Mouse (Mus musculus): ENCODE data around the gene Coro6. TPM values are rescaled to one million over a fixed set of nuclear protein-coding genes. Genes with fewer than 3 reads are reported as not detected.

Gene Coro6
- polyA plus RNA-seq, 1 experiment from 2014 or later = 55.5 TPM

GRCm38 (mm10) chr11:77464684-77465083 lies 2.5 kb downstream of the Coro6 start:
- H3K4me3 ChIP-seq (ENCODE audit: control insufficient read depth in 1 of 2, insufficient read depth in 1 of 2, low read depth in 1 of 2, low read length in 2 of 2) = no peak overlapping the region

GRCm38 (mm10) chr11:77465111-77465510 lies 2.9 kb downstream of the Coro6 start:
- Histone ChIP-seq H3K4me1 (ENCODE audit: control insufficient read depth in 2 of 2, insufficient read depth in 2 of 2, low read length in 2 of 2) (peaks cover 39 to 57% of the 10 kb centered on the region in 2 experiments), H3K36me3 (ENCODE audit: control insufficient read depth, insufficient read depth, low read length) (peaks cover 20% of the 10 kb centered on the region), H3K9ac (ENCODE audit: low read length) (peak overlapping the region; percentile 5; the same call in 1 of the 2 replicates), H3K4me3 (ENCODE audit: control insufficient read depth in 1 of 2, insufficient read depth in 1 of 2, low read depth in 1 of 2, low read length in 2 of 2) (no peak overlapping the region), H3K27ac (replicated peaks in 1 of 2; ENCODE audit: control insufficient read depth in 1 of 2, insufficient read depth in 1 of 2, low read depth in 2 of 2, low read length in 2 of 2) (peak overlapping the region; percentile 72 to 96), H3K9me3 (ENCODE audit: control insufficient read depth, low read length) (no peaks in the 10 kb centered on the region), H3K4me2 (ENCODE audit: low read length) (peak overlapping the region; percentile 79; the same call in 1 of the 2 replicates), H3K27me3 (ENCODE audit: control insufficient read depth, insufficient read depth, low read length) (peaks cover 16% of the 10 kb centered on the region)
- 76% methylated on average over 3 of the region's 3 CpGs for WGBS
- ATAC-seq (ENCODE audit: insufficient number of reproducible peaks, insufficient read depth, low FRiP score, low read depth) = no peak

More at GRCm38 (mm10) chr11:77464684-77465083, 2.5 kb downstream of the Coro6 start:
- Histone ChIP-seq H3K27me3 (ENCODE audit: control insufficient read depth, insufficient read depth, low read length) (peaks cover 16% of the 10 kb centered on the region), H3K27ac (replicated peaks in 1 of 2; ENCODE audit: control insufficient read depth in 1 of 2, insufficient read depth in 1 of 2, low read depth in 2 of 2, low read length in 2 of 2) (peak overlapping the region; percentile 93 to 96), H3K9me3 (ENCODE audit: control insufficient read depth, low read length) (no peaks in the 10 kb centered on the region), H3K4me2 (ENCODE audit: low read length) (peak overlapping the region; percentile 79), H3K36me3 (ENCODE audit: control insufficient read depth, insufficient read depth, low read length) (peaks cover 15% of the 10 kb centered on the region; the same call in 1 of the 2 replicates), H3K4me1 (ENCODE audit: control insufficient read depth in 2 of 2, insufficient read depth in 2 of 2, low read length in 2 of 2) (peaks cover 39 to 57% of the 10 kb centered on the region in 2 experiments), H3K9ac (ENCODE audit: low read length) (peak overlapping the region; percentile 5; the same call in 1 of the 2 replicates)
- 16% methylated on average over 4 of the region's 4 CpGs for WGBS
- ATAC-seq (ENCODE audit: insufficient number of reproducible peaks, insufficient read depth, low FRiP score, low read depth) = peak; percentile 37; the same call in 1 of the 2 replicates

DNA sequence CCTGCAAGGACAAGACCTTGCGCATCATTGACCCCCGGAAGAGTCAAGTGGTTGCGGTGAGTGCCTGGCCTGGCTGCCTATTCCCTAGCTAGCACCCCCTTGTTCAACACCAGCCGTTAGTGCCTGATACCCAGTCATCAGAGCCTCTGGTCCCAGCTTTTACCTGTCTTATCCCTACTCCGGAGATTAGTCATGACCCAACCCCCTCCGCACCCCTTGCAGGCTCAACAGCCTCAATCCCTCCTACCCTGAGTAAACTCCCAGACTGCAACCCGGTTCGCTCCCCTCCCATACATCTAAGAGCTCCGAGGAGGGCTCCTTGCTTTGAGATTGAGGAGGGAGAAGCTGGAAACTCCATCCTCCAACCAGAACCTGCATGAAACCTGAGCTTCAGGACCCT lies 4.3 kb downstream of the Coro6 start:
- no peak overlapping the region for H3K4me2 ChIP-seq (ENCODE audit: low read length)
- 0 out of 2 replicates have a peak overlapping the region, but pooled peaks have one; percentile 34 for H3K9ac ChIP-seq (ENCODE audit: low read length)
- no peak overlapping the region for H3K27ac ChIP-seq (replicated peaks in 1 of 2; ENCODE audit: control insufficient read depth in 1 of 2, insufficient read depth in 1 of 2, low read depth in 2 of 2, low read length in 2 of 2)
- H3K36me3 ChIP-seq (ENCODE audit: control insufficient read depth, insufficient read depth, low read length) = peaks cover 26% of the 10 kb centered on the region
- H3K9me3 ChIP-seq (ENCODE audit: control insufficient read depth, low read length) = no peaks in the 10 kb centered on the region
- no peak for ATAC-seq (ENCODE audit: insufficient number of reproducible peaks, insufficient read depth, low FRiP score, low read depth)
- WGBS = 33% methylated on average over 9 of the region's 9 CpGs
- H3K27me3 ChIP-seq (ENCODE audit: control insufficient read depth, insufficient read depth, low read length) = peaks cover 16% of the 10 kb centered on the region
- H3K4me1 ChIP-seq (ENCODE audit: control insufficient read depth in 2 of 2, insufficient read depth in 2 of 2, low read length in 2 of 2) = peaks cover 39 to 51% of the 10 kb centered on the region in 2 experiments
- no peak overlapping the region for H3K4me3 ChIP-seq (ENCODE audit: control insufficient read depth in 1 of 2, insufficient read depth in 1 of 2, low read depth in 1 of 2, low read length in 2 of 2)

DNA sequence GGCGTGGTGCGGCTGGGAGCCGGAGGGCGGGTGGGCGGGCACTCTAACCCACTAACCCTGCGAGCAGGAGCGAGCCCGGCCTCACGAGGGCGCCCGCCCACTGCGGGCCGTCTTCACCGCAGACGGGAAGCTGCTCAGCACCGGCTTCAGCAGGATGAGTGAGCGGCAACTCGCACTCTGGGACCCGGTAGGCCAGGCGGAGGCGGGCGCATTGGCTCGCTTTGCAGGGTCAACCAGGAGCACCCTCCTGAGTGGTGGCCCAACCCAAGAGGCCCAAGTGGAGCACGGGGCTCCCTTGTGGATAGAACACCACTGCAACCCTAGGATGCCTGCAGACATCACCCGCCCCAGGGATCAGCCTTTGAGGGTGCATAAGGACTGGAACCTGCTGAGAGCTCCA lies 4.9 kb downstream of the Coro6 start:
- Histone ChIP-seq H3K4me2 (ENCODE audit: low read length) (0 out of 2 replicates have a peak overlapping the region, but pooled peaks have one; percentile 11), H3K4me1 (ENCODE audit: control insufficient read depth in 2 of 2, insufficient read depth in 2 of 2, low read length in 2 of 2) (peaks cover 39 to 47% of the 10 kb centered on the region in 2 experiments), H3K27ac (replicated peaks in 1 of 2; ENCODE audit: control insufficient read depth in 1 of 2, insufficient read depth in 1 of 2, low read depth in 2 of 2, low read length in 2 of 2) (no peak overlapping the region), H3K36me3 (ENCODE audit: control insufficient read depth, insufficient read depth, low read length) (peaks cover 32% of the 10 kb centered on the region), H3K27me3 (ENCODE audit: control insufficient read depth, insufficient read depth, low read length) (peaks cover 16% of the 10 kb centered on the region), H3K9me3 (ENCODE audit: control insufficient read depth, low read length) (no peaks in the 10 kb centered on the region), H3K4me3 (ENCODE audit: control insufficient read depth in 1 of 2, insufficient read depth in 1 of 2, low read depth in 1 of 2, low read length in 2 of 2) (no peak overlapping the region), H3K9ac (ENCODE audit: low read length) (no peak overlapping the region)
- 11% methylated on average over 25 of the region's 25 CpGs for WGBS
- ATAC-seq (ENCODE audit: insufficient number of reproducible peaks, insufficient read depth, low FRiP score, low read depth) = no peak

DNA sequence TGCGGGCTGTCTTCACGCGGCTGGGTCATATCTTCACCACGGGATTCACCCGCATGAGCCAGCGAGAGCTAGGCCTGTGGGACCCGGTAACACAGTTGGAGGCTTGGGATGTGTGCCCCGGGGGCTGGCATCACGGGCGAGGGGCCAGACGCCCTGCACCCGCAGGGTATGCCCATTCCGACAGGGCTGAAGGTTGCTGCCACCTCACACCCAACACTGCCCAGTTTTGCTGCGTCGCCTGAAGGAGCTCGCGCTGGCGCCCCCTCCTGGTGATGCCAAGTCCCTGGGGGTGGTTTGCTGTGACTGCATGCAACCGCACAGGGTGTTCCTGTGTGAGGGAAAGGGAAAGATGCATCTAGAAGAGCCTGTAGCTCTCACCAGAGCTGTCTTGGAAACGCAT lies 5.6 kb downstream of the Coro6 start:
- ATAC-seq (ENCODE audit: insufficient number of reproducible peaks, insufficient read depth, low FRiP score, low read depth) = no peak
- H3K9me3 ChIP-seq (ENCODE audit: control insufficient read depth, low read length) = no peaks in the 10 kb centered on the region
- no peak overlapping the region for H3K4me3 ChIP-seq (ENCODE audit: control insufficient read depth in 1 of 2, insufficient read depth in 1 of 2, low read depth in 1 of 2, low read length in 2 of 2)
- peaks cover 34% of the 10 kb centered on the region for H3K36me3 ChIP-seq (ENCODE audit: control insufficient read depth, insufficient read depth, low read length)
- no peak overlapping the region for H3K9ac ChIP-seq (ENCODE audit: low read length)
- H3K4me1 ChIP-seq (ENCODE audit: control insufficient read depth in 2 of 2, insufficient read depth in 2 of 2, low read length in 2 of 2) = peaks cover 39 to 46% of the 10 kb centered on the region in 2 experiments
- H3K27ac ChIP-seq (replicated peaks in 1 of 2; ENCODE audit: control insufficient read depth in 1 of 2, insufficient read depth in 1 of 2, low read depth in 2 of 2, low read length in 2 of 2) = no peak overlapping the region
- peaks cover 16% of the 10 kb centered on the region for H3K27me3 ChIP-seq (ENCODE audit: control insufficient read depth, insufficient read depth, low read length)
- no peak overlapping the region for H3K4me2 ChIP-seq (ENCODE audit: low read length)
- WGBS = 24% methylated on average over 20 of the region's 20 CpGs

GRCm38 (mm10) chr11:77468397-77468796 lies 6.2 kb downstream of the Coro6 start:
- WGBS = 86% methylated on average over 9 of the region's 9 CpGs
- H3K4me3 ChIP-seq (ENCODE audit: control insufficient read depth in 1 of 2, insufficient read depth in 1 of 2, low read depth in 1 of 2, low read length in 2 of 2) = no peak overlapping the region
- H3K4me2 ChIP-seq (ENCODE audit: low read length) = no peak overlapping the region
- H3K4me1 ChIP-seq (ENCODE audit: control insufficient read depth in 2 of 2, insufficient read depth in 2 of 2, low read length in 2 of 2) = peaks cover 35 to 41% of the 10 kb centered on the region in 2 experiments
- H3K9me3 ChIP-seq (ENCODE audit: control insufficient read depth, low read length) = no peaks in the 10 kb centered on the region
- no peak overlapping the region for H3K9ac ChIP-seq (ENCODE audit: low read length)
- peaks cover 36% of the 10 kb centered on the region for H3K36me3 ChIP-seq (ENCODE audit: control insufficient read depth, insufficient read depth, low read length)
- H3K27ac ChIP-seq (replicated peaks in 1 of 2; ENCODE audit: control insufficient read depth in 1 of 2, insufficient read depth in 1 of 2, low read depth in 2 of 2, low read length in 2 of 2) = no peak overlapping the region
- peaks cover 16% of the 10 kb centered on the region for H3K27me3 ChIP-seq (ENCODE audit: control insufficient read depth, insufficient read depth, low read length)
- no peak for ATAC-seq (ENCODE audit: insufficient number of reproducible peaks, insufficient read depth, low FRiP score, low read depth)

- peaks cover 12% of the 10 kb centered on the region in 2 experiments for H3K4me1 ChIP-seq (ENCODE audit: control insufficient read depth in 2 of 2, insufficient read depth in 2 of 2, low read length in 2 of 2)
- no peaks in the 10 kb centered on the region for H3K9me3 ChIP-seq (ENCODE audit: control insufficient read depth, low read length)
- ATAC-seq (ENCODE audit: insufficient number of reproducible peaks, insufficient read depth, low FRiP score, low read depth) = no peak
- H3K36me3 ChIP-seq (ENCODE audit: control insufficient read depth, insufficient read depth, low read length) = peaks cover 42% of the 10 kb centered on the region
- H3K4me3 ChIP-seq (ENCODE audit: control insufficient read depth in 1 of 2, insufficient read depth in 1 of 2, low read depth in 1 of 2, low read length in 2 of 2) = no peak overlapping the region; a peak in 1 of 4 replicates
- H3K4me2 ChIP-seq (ENCODE audit: low read length) = no peak overlapping the region
- H3K27ac ChIP-seq (replicated peaks in 1 of 2; ENCODE audit: control insufficient read depth in 1 of 2, insufficient read depth in 1 of 2, low read depth in 2 of 2, low read length in 2 of 2) = no peak overlapping the region
- no peak overlapping the region for H3K9ac ChIP-seq (ENCODE audit: low read length)
- peaks cover 10% of the 10 kb centered on the region; the same call in 1 of the 2 replicates for H3K27me3 ChIP-seq (ENCODE audit: control insufficient read depth, insufficient read depth, low read length)
- 76% methylated on average over 28 of the region's 29 CpGs for WGBS
Observed at GRCm38 (mm10) chr11:77471407-77471806, 9.2 kb downstream of the Coro6 start.

GRCm38 (mm10) chr11:77472775-77473174 lies 10.6 kb downstream of the Coro6 start:
- no peaks in the 10 kb centered on the region for H3K9me3 ChIP-seq (ENCODE audit: control insufficient read depth, low read length)
- peaks cover 5% of the 10 kb centered on the region; the same call in 1 of the 2 replicates for H3K27me3 ChIP-seq (ENCODE audit: control insufficient read depth, insufficient read depth, low read length)
- no peak overlapping the region for H3K4me3 ChIP-seq (ENCODE audit: control insufficient read depth in 1 of 2, insufficient read depth in 1 of 2, low read depth in 1 of 2, low read length in 2 of 2)
- WGBS = 81% methylated on average over 16 of the region's 16 CpGs
- peaks cover 42% of the 10 kb centered on the region for H3K36me3 ChIP-seq (ENCODE audit: control insufficient read depth, insufficient read depth, low read length)
- H3K27ac ChIP-seq (replicated peaks in 1 of 2; ENCODE audit: control insufficient read depth in 1 of 2, insufficient read depth in 1 of 2, low read depth in 2 of 2, low read length in 2 of 2) = no peak overlapping the region
- no peak overlapping the region for H3K4me2 ChIP-seq (ENCODE audit: low read length)
- no peak overlapping the region for H3K9ac ChIP-seq (ENCODE audit: low read length)
- peaks cover 0 to 2% of the 10 kb centered on the region in 2 experiments; a peak in 1 of 4 replicates for H3K4me1 ChIP-seq (ENCODE audit: control insufficient read depth in 2 of 2, insufficient read depth in 2 of 2, low read length in 2 of 2)
- no peak for ATAC-seq (ENCODE audit: insufficient number of reproducible peaks, insufficient read depth, low FRiP score, low read depth)

All from heart, embryonic 14.5 days (tissue).